Mouse (Mus musculus): ENCODE data around the gene Arhgap11a.

The Arhgap11a gene

DNA sequence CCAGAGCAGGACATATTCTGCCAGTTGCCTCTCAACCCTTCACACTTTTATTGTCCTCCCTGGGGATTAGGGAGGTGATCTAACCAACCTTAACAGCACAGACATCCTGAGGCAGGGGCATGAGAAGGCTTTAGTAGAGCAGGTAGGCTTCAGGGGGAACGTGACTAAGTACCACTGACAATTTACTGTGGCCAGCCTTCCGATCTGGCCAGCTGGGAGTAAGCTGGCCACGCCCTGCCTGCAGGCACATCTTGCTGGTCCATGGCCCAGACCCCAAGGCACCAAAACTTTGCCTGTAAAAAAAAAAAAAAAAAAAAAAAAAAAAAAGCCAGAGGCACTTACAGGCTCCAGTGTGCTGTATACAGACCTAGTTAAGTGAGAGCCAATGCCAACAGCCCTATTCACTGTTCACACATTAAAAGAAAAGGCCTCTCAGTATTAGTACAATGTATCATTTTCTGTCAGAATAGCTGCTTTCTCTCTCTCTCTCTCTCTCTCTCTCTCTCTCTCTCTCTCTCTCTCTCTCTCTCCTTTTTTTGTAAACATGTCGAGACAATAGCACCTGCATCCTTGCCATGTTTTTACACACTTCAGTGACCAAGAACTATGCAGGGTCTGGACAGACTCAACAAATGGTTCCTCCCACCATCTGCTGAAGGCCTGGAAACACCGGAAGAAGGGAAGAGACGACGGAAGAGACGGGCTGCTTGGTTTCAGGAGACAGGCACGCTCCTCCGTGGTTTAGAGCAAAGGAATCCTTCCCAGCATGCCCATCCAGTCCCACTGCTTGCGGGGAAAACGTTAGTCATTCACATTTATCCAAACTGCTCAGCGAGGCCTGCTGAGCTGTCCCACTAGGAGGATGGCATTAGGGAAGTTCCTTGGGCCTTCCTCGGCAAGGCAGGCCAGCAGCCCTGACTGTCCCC is 30.5 kb downstream of the Arhgap11a start:
- no peak for DNase-seq (ENCODE audit: low read depth in 2 of 2, low spot score in 2 of 2)

DNA sequence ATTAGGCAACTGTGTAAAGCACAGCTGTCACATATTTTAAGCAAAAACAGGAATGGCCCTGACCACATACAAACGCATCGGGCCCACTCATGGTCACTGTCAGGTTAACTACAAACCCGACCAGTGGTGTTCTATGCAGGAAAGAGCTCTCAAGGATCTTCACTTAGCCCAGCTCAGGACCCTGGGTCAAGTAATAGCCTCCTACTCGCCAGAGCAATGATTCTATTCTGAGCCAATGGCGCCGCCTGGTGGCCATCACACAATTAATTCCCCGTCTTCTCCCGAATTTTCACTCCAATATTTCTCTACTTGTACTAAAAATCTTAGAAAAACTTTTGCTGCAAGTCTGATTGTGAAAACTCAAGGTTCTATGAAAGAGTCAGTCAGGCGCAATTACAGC is 40.8 kb downstream of the Arhgap11a start:
- peak in 1 of 2 experiments; percentile 18 for DNase-seq (ENCODE audit: low read depth in 2 of 2, low spot score in 2 of 2)

GRCm38 (mm10) chr2:113806851-113807577 is 41.4 kb downstream of the Arhgap11a start:
- DNase-seq (ENCODE audit: low read depth in 2 of 2, low spot score in 2 of 2), result no peak

DNA sequence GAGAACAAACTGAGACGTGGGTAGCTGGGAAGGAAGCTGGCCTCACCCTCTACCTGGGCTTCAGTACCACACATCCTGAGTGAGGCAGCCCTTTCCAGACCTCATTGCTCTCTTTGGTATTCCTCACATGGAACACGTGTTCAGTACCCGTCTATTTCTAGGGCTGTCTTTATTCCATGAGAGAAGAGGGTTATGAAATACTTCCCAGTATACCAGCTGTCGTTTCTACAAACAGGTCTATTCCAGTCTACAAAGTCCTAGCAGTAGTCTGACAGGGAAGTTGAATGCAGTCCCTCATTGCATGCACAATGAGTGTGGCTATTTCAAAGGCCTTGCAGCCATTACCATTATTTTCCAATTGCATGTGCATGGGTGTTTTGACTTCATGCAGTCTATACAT is 42.7 kb downstream of the Arhgap11a start:
- no peak for DNase-seq (ENCODE audit: low read depth in 2 of 2, low spot score in 2 of 2)

- no peak for DNase-seq (ENCODE audit: low read depth in 2 of 2, low spot score in 2 of 2)
Measured at GRCm38 (mm10) chr2:113803753-113804152, 44.7 kb downstream of the Arhgap11a start.

- DNase-seq (ENCODE audit: low read depth in 2 of 2, low spot score in 2 of 2), result no peak
Measured at GRCm38 (mm10) chr2:113800846-113801245, 47.6 kb downstream of the Arhgap11a start.

GRCm38 (mm10) chr2:113798605-113799004 is 49.9 kb downstream of the Arhgap11a start:
- DNase-seq (ENCODE audit: low read depth in 2 of 2, low spot score in 2 of 2), result no peak

DNA sequence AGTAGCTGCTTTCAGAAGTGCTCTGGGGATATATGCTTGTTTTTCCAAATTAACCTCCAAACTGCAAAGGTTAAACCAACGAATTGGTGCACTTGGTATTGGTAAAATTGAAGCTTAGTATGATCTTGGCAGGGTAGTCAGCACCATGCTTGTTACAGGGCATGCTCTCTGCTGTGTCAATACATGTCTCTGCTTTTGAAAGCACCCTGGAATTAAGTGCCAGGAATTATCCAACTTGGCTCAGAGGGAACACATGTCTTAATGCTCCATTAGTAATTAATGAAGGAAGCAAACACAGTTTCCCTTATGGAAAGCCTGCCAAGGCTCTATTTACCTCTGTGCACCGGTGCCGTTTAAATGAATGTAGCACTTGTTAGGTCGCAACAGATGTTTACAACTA is 53.3 kb downstream of the Arhgap11a start:
- no peak for DNase-seq (ENCODE audit: low read depth in 2 of 2, low spot score in 2 of 2)

DNA sequence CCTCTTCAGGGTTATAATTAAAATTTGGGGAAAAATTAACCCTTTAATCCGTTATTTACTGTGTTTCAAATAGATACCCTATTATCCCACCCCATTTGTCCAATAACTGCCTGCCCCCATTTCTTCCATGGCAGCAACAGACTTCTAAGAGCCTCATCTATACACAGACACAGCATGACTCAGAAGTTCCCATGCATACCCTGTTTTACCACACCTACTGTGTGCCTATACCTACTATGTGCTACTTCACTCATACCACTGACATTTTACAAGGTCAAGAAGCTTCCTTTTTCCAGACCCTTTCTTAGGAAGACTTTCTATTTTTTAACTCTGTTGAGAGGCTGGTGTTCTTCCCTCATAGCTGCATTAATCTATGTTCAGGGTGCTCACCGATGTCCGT is 54.9 kb downstream of the Arhgap11a start:
- DNase-seq (ENCODE audit: low read depth in 2 of 2, low spot score in 2 of 2), result no peak

GRCm38 (mm10) chr2:113788821-113789387 is 59.6 kb downstream of the Arhgap11a start:
- no peak for DNase-seq (ENCODE audit: low read depth in 2 of 2, low spot score in 2 of 2)

DNA sequence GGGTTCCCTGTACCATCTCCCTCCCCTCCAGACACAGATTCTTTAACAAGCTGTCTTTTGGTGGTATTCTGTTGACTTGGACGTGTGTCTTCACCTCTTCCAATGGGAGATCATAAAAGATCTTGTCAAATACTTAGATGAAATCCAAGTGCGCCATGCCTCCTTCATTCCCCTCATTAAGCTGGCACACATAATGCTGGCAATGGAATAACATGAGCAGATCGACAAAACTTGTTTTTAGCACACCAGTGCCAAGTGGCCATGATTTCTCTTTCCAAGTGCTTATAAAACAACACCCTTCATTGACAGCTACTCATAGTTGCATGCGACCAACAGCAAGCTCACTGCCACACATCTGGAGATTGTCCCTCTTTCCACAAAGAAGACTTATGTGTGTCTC is 60.6 kb downstream of the Arhgap11a start:
- DNase-seq (ENCODE audit: low read depth in 2 of 2, low spot score in 2 of 2), result no peak

DNA sequence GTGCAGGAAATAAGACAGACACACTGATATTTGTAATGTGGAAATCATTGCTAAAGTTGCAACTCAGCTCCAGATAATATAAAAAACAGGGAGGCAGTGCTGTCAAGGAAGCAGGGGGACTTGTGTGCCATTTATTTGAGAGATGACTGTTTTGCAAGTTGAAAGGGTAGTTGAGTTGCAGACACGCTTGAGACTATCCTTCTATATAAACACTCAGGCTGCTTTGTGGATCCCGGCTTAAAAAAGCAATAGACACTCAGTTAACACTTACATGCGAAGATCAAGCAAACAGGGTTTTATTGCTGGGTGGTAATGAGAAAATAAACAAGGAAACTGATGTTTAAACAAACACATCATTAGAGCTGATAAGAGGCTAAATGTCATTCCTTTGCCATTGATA is 63.6 kb downstream of the Arhgap11a start:
- no peak for DNase-seq (ENCODE audit: low read depth in 2 of 2, low spot score in 2 of 2)

GRCm38 (mm10) chr2:113781521-113781920 is 66.9 kb downstream of the Arhgap11a start:
- no peak for DNase-seq (ENCODE audit: low read depth in 2 of 2, low spot score in 2 of 2)

Data from CD8-positive naive resting alpha-beta T cell, adult 2 months (primary cell).